Mouse (Mus musculus) brain, embryonic 14.5 days (tissue): ENCODE results near the gene Fignl2.

Experiments used
- CTCF ChIP-seq: fragments of 200-500 bp; IDR thresholded peaks from 2 replicates; pipeline ENCODE4 v1.5.1; 2012; ENCODE audit warnings: inconsistent platforms, mild to moderate bottlenecking, moderate library complexity, borderline replicate concordance; ENCODE audit not compliant: insufficient read depth, insufficient read length; ENCODE audit errors: extremely low read depth
- POLR2A ChIP-seq: fragments of 200-500 bp; IDR thresholded peaks from 2 replicates; pipeline ENCODE4 v1.6.1; 2012; ENCODE audit warnings: mild to moderate bottlenecking, inconsistent platforms, borderline replicate concordance; ENCODE audit not compliant: poor library complexity, insufficient read depth, insufficient read length, severe bottlenecking; ENCODE audit errors: extremely low read depth

DNA sequence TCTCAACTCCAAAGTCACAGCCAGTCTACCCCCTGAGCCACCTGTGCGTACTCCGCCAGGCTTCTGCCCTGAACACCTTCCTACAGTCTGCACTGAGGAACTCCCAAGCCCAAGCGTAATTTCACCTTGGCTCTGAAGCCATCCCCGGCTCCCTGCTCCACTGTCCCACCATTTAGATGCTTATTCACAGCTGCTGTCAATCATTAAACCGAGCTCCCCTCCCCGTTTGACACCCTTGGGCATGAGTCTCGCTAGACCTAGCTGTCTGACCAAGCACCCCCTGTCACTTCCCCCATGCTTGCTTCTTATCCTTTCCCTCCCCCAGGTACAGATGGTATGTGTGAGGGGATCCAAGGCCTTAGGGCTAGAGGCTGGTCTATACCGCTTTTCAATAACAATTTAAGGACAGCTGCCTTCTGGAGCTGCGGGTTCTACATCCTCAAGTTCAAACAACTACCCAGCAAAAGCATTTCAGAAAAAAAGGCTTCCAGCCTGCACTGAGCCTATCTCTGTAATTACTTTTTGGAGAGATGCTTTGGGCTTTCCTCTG, 8.7 kb downstream of the Fignl2 start:
- TF ChIP-seq POLR2A (no peak), CTCF (no peak)
